ENCODE assay signal across 8 mouse cellular contexts in genomic region chr1:105680587-105680986, GRCm38 (mm10). TPM values are rescaled to one million over a fixed set of nuclear protein-coding genes. Genes with fewer than 3 reads are reported as not detected.
A peak's percentile ranks its signal among the peaks of the same experiment; 100 is the strongest.
DNase-seq lines count a peak whose midpoint lies in the region; ATAC-seq and TF ChIP-seq lines count a peak whose summit lies in the region.

No protein-coding gene starts in this region.

- H3K36me3 ChIP-seq in forebrain, postnatal 0 days (ENCODE audit: insufficient read depth), result no peaks in the 10 kb centered on the region
- H3K36me3 ChIP-seq in forebrain, embryonic 15.5 days, result no peaks in the 10 kb centered on the region

- H3K27ac ChIP-seq in forebrain, postnatal 0 days (ENCODE audit: low read depth, low read length), result no peak overlapping the region
- no peak overlapping the region for H3K27ac ChIP-seq in forebrain, embryonic 15.5 days (replicated peaks)

- H3K9ac ChIP-seq in forebrain, postnatal 0 days, result no peak overlapping the region
- H3K9ac ChIP-seq in forebrain, embryonic 15.5 days (replicated peaks), result no peak overlapping the region

- no peak overlapping the region for H3K4me2 ChIP-seq in forebrain, postnatal 0 days (ENCODE audit: low read depth)
- no peak overlapping the region for H3K4me2 ChIP-seq in forebrain, embryonic 15.5 days (replicated peaks)

- DNase-seq in forebrain, postnatal 0 days, result no peak
- DNase-seq in A20 (ENCODE audit: low read depth, low spot score), result peak; percentile 50
- peak; percentile 49 for DNase-seq in adrenal gland, postnatal 14 days
- peak; percentile 31 to 39 for DNase-seq in kidney, postnatal 25 days
- peak; percentile 35 for DNase-seq in retina, postnatal 1 day
- no peak for DNase-seq in cerebellum, adult 8-10 months
- DNase-seq in left cerebral cortex, postnatal 25 days (ENCODE audit: low spot score in 2 of 2), result no peak

- H3K27me3 ChIP-seq in forebrain, postnatal 0 days (ENCODE audit: insufficient read depth, low read length), result no peaks in the 10 kb centered on the region
- no peaks in the 10 kb centered on the region for H3K27me3 ChIP-seq in forebrain, embryonic 15.5 days

- H3K4me3 ChIP-seq in forebrain, postnatal 0 days (ENCODE audit: low read depth, low read length), result no peak overlapping the region
- no peak overlapping the region for H3K4me3 ChIP-seq in forebrain, embryonic 15.5 days

- intact Hi-C loops in left cerebral cortex, postnatal 25 days (cut with DNase I), result no loop called here

- no peak for ATAC-seq in forebrain, postnatal 0 days
- ATAC-seq in forebrain, embryonic 15.5 days (replicated peaks), result no peak

- H3K4me1 ChIP-seq in forebrain, postnatal 0 days (ENCODE audit: insufficient read depth), result no peaks in the 10 kb centered on the region
- no peaks in the 10 kb centered on the region for H3K4me1 ChIP-seq in forebrain, embryonic 15.5 days

- 85% methylated on average over 1 of the region's 1 CpGs for WGBS in forebrain, postnatal 0 days
- 83% methylated on average over 1 of the region's 1 CpGs for WGBS in forebrain, embryonic 15.5 days

- no peaks in the 10 kb centered on the region for H3K9me3 ChIP-seq in forebrain, postnatal 0 days (ENCODE audit: low read length)
- no peaks in the 10 kb centered on the region for H3K9me3 ChIP-seq in forebrain, embryonic 15.5 days

- TF ChIP-seq CTCF in forebrain, postnatal 0 days (IDR thresholded peaks at IDR 0.05; ENCODE audit: low read depth), result peak; percentile 37

RNA-seq across cellular contexts. Expression of gene Relch, which starts 16.9 kb away (rescaled TPM):
- 69.5 and 85.8 TPM in 2 replicates for total RNA-seq in forebrain, postnatal 0 days (2014; rRNA removed)
- 31.2 and 41.1 TPM in 2 replicates for polyA plus RNA-seq in forebrain, postnatal 0 days (2015; fragmentation: Nextera tagmentation; extraction: Ambion mirVana)
- 47.9 and 48.8 TPM in 2 replicates for polyA plus RNA-seq in forebrain, embryonic 15.5 days (2015; fragmentation: Nextera tagmentation; extraction: Ambion mirVana)
- 33.5 and 41.6 TPM in 2 replicates for total RNA-seq in adrenal gland, postnatal 14 days (2021)
- 10 to 100 TPM; 90.5 to 96.5 TPM for total RNA-seq in left cerebral cortex, postnatal 25 days (2021)

RNA-seq across cellular contexts. Expression of gene Pign, which starts 17.1 kb away (rescaled TPM):
- total RNA-seq in forebrain, postnatal 0 days (2014; rRNA removed), result 21.5 and 22.8 TPM in 2 replicates
- 3.0 and 5.8 TPM in 2 replicates for polyA plus RNA-seq in forebrain, postnatal 0 days (2015; fragmentation: Nextera tagmentation; extraction: Ambion mirVana)
- polyA plus RNA-seq in forebrain, embryonic 15.5 days (2015; fragmentation: Nextera tagmentation; extraction: Ambion mirVana), result 9.3 and 9.9 TPM in 2 replicates
- total RNA-seq in adrenal gland, postnatal 14 days (2021), result 31.0 and 34.6 TPM in 2 replicates
- 10 to 100 TPM; 12.9 to 17.8 TPM for total RNA-seq in left cerebral cortex, postnatal 25 days (2021)

Comparison
In these comparisons a context has a peak if more than half of its experiments do, and no peak if none do; other contexts are left out.
1. DNase-seq: peak in A20 (single experiment), adrenal gland, postnatal 14 days (single experiment), kidney, postnatal 25 days (2 of 2) and retina, postnatal 1 day (single experiment); none in forebrain, postnatal 0 days (single experiment), cerebellum, adult 8-10 months (single experiment) and left cerebral cortex, postnatal 25 days (0 of 2).